Mouse (Mus musculus) small intestine, adult 2 months (tissue): ENCODE measurements around the gene Zfp58.

Source experiments
- CTCF ChIP-seq: fragments of 200-500 bp; IDR thresholded peaks from 2 replicates; pipeline ENCODE4 v1.5.1; 2012; ENCODE audit warnings: low read depth, mild to moderate bottlenecking, control low read depth, inconsistent platforms, low read length, moderate library complexity, mixed read lengths; ENCODE audit not compliant: insufficient replicate concordance, insufficient read length; ENCODE audit errors: extremely low read depth
- POLR2A ChIP-seq: fragments of 200-500 bp; IDR thresholded peaks from 2 replicates; pipeline ENCODE4 v1.6.1; 2012; ENCODE audit warnings: low read depth, mild to moderate bottlenecking, control low read depth, inconsistent platforms, low read length, moderate library complexity

DNA sequence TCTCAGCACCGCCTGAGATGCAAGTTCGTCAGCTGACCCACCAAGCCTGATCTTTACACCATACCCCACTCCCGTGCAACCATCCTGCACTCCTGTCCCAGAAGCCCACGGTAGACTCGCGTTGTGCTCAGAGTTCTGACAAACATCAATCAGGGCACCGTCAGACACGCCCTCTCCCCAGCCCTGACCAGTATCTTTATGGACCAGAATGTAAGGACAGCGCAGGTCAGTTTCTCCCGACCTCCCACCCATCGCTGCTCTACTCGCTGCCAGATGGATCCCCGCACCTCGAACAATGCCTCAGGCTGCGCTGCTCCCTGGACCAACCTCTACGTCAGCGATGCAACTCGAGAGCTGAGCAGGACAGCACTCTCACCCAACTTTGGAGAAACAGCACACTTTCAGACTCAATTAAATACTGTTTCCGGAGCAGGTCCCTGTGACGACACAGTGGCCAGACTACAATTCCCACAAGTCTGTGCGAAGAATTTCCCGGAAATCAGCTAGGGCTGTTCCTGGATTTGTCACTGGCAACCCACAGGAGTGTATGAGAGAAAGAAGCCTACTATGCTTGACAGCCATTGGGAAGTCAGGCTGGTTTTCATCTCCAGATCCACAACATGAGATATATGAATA, at the start of gene Zfp58:
- TF ChIP-seq POLR2A (peak; percentile 41; the same call in 1 of the 2 replicates), CTCF (no peak)
